Mouse (Mus musculus) testis, postnatal 14 days (tissue): ENCODE data around the gene Mov10.
"Not testable (repeated sequence)": the region's sequence is repeated elsewhere in the genome, so short reads cannot be mapped to it uniquely, and the experiment has no call there.

Experiments
- DNase-seq: peaks from one replicate; pipeline ENCODE4 v3.0.0; 2021; ENCODE audit warnings: low spot score

Mov10 gene

GRCm38 (mm10) chr3:104780561-104781420, 37.6 kb downstream of the Mov10 start, which contains the start of gene Ppm1j:
Ppm1j (plus strand) TSS chr3:104781056.
- peak; percentile 72 for DNase-seq

DNA sequence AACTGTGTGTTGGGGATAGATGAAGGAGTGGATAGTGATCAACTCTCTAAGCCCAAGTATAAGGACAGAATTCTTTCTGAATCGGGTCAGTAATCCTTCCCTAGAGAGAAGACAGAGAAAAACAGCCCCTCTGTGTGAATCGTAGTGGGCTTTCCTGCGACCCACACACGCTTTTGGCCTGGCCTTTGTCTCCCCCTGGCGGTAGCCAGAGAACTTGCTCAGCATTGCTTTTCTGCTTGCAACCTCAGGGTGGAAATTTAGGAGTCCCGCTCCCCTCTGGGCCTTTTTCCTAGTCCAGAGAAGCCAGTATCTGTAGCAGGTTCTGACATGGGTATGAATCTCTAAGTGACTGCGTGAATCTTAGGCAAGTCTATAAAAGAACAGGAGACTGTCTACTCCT, 38.4 kb downstream of the Mov10 start:
- peak; percentile 70 for DNase-seq

DNA sequence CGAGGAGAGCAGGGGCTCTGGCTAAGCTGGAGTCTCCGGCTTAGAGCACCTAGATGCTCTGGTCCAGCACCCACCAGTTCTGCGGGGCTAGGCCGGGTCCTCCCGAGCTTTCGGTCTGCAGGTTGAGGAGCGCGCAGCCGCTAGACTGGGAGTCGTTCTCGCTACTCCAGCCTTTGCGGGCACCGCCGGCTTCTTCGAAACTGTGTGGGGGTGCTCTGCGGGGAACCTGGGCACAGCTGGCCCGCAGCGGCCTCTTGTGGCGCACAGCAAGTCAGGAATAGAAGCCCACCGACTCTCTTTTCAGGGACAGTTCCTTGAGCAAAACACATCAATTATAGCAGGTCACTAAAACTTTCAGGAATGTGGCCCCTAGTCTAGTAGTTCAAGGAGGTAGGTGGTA, 41.0 kb downstream of the Mov10 start:
- no peak for DNase-seq

GRCm38 (mm10) chr3:104773301-104773700, 45.1 kb downstream of the Mov10 start:
- DNase-seq = no peak

DNA sequence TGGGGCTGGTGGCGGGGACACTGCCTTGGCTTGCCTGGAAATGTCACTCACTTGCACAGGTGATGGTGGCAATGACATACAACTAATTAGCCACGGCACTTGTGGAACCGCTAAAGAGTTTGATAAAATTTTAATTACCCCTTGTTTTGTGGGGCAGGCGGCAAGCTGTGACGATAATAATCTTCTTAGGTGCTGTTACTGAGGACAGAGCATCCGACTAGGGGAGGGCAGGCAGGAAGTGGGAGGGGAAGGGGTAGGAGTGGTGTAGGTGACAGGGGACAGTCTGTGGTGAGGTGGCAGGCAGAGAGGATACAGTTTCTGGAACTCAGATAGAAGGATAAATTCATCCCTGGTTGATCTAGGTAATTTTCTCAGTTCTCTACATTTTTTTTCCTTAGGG, 46.9 kb downstream of the Mov10 start:
- no peak for DNase-seq

DNA sequence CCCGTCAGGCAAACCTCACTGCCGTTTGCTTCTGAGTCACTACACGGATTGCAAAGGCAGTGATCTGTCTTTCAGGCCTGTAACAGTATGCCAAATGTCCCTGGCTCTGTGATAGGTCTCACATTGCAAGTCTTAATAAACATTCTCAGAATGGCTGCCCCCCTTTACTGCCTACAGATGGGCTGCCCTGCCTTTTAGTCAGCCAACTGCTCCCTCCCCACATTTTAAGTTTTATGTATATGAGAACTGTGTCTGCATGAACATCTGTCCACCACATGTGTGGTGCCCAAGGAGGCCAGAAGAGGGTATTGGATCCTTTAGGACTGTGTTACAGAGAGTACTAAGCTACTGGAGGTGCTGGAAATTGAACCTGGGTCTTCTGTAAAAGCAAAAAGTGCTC, 47.4 kb downstream of the Mov10 start:
- DNase-seq = no peak

- DNase-seq = no peak
Observed at GRCm38 (mm10) chr3:104770035-104770434, 48.3 kb downstream of the Mov10 start.

DNA sequence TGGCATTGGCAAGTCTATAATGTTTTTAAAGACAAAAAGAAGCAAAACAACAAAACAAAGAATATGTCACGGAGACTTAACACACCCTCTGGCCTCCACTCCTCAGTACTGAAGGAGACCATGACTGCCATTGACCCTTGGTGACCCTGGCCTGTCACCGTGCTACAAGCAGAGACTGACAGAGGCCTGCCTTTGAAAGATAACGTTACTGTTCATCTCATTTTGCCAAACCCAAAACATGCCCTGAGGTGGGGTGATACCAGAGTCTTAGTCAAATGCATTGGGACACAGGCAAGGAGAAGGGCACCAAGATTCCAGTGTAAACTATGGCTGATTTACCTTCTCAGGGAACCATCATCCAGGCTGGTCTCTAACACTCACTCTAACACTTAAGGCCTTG, 49.2 kb downstream of the Mov10 start:
- DNase-seq = no peak

GRCm38 (mm10) chr3:104767716-104768115, 50.6 kb downstream of the Mov10 start:
- no peak for DNase-seq

- DNase-seq = no peak
Observed at GRCm38 (mm10) chr3:104767141-104767540, 51.2 kb downstream of the Mov10 start.

DNA sequence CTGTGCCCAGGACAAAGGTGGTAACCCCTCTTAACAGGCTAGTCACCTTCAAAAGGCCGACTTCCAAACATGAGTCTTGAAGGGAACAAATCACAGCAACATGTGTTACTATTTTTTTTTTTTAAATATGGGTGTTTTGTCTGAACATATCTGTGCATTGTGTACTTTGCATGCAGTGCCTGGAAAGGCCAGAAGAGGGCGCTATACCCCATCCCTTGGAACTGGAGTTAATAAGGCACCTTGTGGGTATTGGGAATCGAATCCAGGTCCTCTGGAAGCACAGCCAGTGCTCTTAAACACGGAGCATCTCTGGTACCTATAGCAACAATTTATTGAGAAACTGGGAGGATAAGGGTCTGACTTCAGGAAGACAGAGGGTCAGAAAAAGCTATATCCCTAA, 53.3 kb downstream of the Mov10 start:
- no peak for DNase-seq

DNA sequence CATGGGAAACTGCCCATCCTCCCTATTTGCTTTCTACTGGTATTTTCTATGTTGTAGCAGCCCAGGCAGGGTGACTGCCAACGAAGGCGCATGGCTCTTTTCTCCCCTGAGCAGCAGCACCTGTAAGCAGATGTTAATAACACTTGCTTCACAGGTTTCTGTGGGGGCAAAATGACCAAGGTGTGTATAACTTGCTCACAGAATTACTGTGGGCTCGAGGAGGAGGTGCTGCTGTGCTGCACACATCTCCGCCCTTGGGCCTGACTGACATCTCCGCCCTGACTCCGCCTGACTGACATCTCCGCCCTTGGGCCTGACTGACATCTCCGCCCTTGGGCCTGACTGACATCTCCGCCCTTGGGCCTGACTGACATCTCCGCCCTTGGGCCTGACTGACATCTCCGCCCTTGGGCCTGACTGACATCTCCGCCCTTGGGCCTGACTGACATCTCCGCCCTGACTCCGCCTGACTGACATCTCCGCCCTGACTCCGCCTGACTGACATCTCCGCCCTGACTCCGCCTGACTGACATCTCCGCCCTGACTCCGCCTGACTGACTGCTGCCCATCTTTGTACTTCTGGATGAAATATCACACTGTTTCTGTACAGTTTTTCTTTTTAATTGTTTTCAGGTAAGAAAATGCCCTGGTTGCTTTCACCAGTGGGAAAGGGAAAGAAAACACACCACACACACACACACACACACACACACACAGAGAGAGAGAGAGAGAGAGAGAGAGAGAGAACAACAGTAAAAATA, 56.1 kb downstream of the Mov10 start:
- not testable (repeated sequence) for DNase-seq

DNA sequence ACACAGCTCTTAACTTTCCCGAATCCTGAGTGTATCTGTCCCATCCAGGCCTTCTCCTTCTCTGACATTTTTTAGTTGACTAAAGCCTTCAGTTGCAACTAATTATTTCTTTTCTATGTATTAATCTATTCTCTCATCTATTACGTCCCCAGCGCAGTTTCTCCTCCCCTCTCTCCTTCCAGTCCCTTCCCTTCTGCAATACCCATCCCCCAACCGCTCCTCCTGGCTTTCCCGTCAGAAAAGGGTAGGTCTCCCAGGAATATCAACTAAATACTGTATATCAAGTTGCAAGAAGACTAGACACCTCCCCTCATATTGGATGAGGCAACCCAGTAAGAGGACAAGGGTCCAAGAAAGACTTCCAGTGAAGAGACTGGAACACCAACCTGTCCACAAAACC, 59.5 kb downstream of the Mov10 start:
- no peak for DNase-seq

- peak; percentile 84 for DNase-seq
Observed at GRCm38 (mm10) chr3:104758406-104758805, 60.0 kb downstream of the Mov10 start.

DNA sequence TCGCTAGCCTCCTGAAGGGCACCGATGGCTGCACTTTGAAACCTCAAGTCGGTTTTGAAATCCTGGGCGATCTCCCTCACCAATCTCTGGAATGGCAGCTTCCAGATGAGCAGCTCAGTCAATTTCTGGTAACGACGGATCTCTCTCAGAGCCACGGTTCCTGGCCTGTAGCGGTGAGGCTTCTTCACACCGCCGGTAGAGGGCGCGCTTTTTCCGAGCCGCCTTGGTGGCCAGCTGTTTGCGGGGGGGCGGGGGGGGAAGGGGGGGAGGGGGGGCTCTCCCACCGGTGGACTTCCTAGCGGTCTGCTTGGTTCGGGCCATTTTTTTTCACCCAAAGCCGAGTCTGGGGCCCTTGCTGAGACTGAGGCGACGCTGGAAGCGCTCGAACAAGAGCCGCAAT, 65.5 kb downstream of the Mov10 start:
- peak; percentile 41 for DNase-seq
